Mouse (Mus musculus): ENCODE measurements around the gene Med22.

Gene Med22

GRCm38 (mm10) chr2:26910124-26910993 is at the start of gene Med22, which contains the start of gene Rpl7a:
TSS of gene Med22 (minus strand) at chr2:26910677.
TSS of gene Rpl7a (plus strand) at chr2:26910764.
- peak; percentile 97 for DNase-seq (ENCODE audit: low read depth)

- no peak for DNase-seq (ENCODE audit: low read depth)
Observed at GRCm38 (mm10) chr2:26957488-26957859, 47.0 kb upstream of the Med22 start.

GRCm38 (mm10) chr2:26956811-26957487 is 46.5 kb upstream of the Med22 start:
- DNase-seq (ENCODE audit: low read depth) = no peak

GRCm38 (mm10) chr2:26954735-26955395 is 44.4 kb upstream of the Med22 start:
- no peak for DNase-seq (ENCODE audit: low read depth)

GRCm38 (mm10) chr2:26952866-26953265 is 42.4 kb upstream of the Med22 start:
- no peak for DNase-seq (ENCODE audit: low read depth)

GRCm38 (mm10) chr2:26952193-26952592 is 41.7 kb upstream of the Med22 start:
- DNase-seq (ENCODE audit: low read depth) = no peak

GRCm38 (mm10) chr2:26951346-26951905 is 40.9 kb upstream of the Med22 start:
- no peak for DNase-seq (ENCODE audit: low read depth)

GRCm38 (mm10) chr2:26950411-26950810 is 39.9 kb upstream of the Med22 start:
- no peak for DNase-seq (ENCODE audit: low read depth)

GRCm38 (mm10) chr2:26943253-26943652 is 32.8 kb upstream of the Med22 start:
- no peak for DNase-seq (ENCODE audit: low read depth)

- no peak for DNase-seq (ENCODE audit: low read depth)
Observed at GRCm38 (mm10) chr2:26941539-26941938, 31.1 kb upstream of the Med22 start.

GRCm38 (mm10) chr2:26936425-26936824 is 25.9 kb upstream of the Med22 start:
- DNase-seq (ENCODE audit: low read depth) = no peak

- no peak for DNase-seq (ENCODE audit: low read depth)
Observed at GRCm38 (mm10) chr2:26935286-26935685, 24.8 kb upstream of the Med22 start.

- peak; percentile 86 for DNase-seq (ENCODE audit: low read depth)
Observed at GRCm38 (mm10) chr2:26933304-26934055, 23.0 kb upstream of the Med22 start, which contains the start of the genes Surf4 and Stkld1. TSS of gene Surf4 (minus strand) at chr2:26933928. TSS of gene Stkld1 (plus strand) at chr2:26934047.

- no peak for DNase-seq (ENCODE audit: low read depth)
Observed at GRCm38 (mm10) chr2:26932473-26933303, 22.2 kb upstream of the Med22 start.

- peak; percentile 76 for DNase-seq (ENCODE audit: low read depth)
Observed at GRCm38 (mm10) chr2:26930390-26930789, 19.9 kb upstream of the Med22 start.

GRCm38 (mm10) chr2:26927745-26928476 is 17.4 kb upstream of the Med22 start:
- no peak for DNase-seq (ENCODE audit: low read depth)

- no peak for DNase-seq (ENCODE audit: low read depth)
Observed at GRCm38 (mm10) chr2:26921784-26922183, 11.3 kb upstream of the Med22 start.

GRCm38 (mm10) chr2:26920190-26920855 is 9.8 kb upstream of the Med22 start:
- DNase-seq (ENCODE audit: low read depth) = no peak

GRCm38 (mm10) chr2:26919684-26920083 is 9.2 kb upstream of the Med22 start:
- DNase-seq (ENCODE audit: low read depth) = no peak
